Mouse (Mus musculus) lung, postnatal 0 days (tissue): ENCODE data around the gene Tbc1d9b.

ENCODE experiments used
- CTCF ChIP-seq: IDR thresholded peaks from 2 replicates; pipeline ENCODE4 v1.5.1; 2016; ENCODE audit warnings: antibody characterized with exemption, mild to moderate bottlenecking
- EP300 ChIP-seq: IDR thresholded peaks from 2 replicates; pipeline ENCODE4 v1.6.1; 2016; ENCODE audit warnings: antibody characterized with exemption, mild to moderate bottlenecking, control low read depth

DNA sequence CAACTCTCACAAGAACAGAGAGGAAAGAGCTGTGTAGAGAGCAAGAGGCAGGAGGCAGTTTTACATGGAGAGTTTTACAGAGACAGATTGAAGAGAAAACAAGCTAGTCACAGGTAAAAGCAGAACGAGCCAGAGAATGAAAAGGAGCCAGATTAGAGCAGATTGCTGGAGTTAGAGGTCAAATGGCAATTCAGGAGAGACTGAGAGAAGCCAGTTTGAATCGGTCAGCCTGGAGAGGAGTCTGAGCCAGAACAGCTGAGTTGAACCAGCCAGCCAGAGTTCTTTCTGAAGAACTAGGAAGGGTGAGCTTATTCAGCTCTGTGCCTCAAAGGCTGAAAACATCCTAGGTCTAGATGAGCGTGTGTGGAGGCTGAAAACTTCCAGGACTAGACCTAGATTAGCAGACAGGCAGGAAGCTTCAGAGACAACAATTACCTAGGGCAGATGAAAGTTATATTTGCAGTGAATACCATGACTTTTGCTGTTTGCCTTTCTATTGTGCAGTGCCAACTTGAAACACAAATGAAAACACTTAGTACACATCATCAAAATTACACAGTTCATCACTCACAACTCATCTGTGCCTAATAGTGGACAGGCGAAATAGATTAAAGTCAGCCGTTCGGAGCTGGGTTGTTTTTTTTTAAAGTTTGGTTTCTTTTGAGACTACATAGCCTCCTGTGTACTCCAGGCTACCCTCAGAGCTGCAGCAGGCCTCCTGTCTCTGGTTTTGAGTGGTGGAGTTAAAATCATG lies 49.5 kb downstream of the Tbc1d9b start:
- TF ChIP-seq CTCF = no peak
- peak; percentile 51; the same call in 1 of the 2 replicates for TF ChIP-seq EP300
